Mouse (Mus musculus) testis, adult 2 months (tissue): ENCODE measurements around the gene Nos3.

ENCODE experiments used
- CTCF ChIP-seq: fragments of 200-500 bp; IDR thresholded peaks from 2 replicates; pipeline ENCODE4 v1.5.1; 2012; ENCODE audit warnings: low read depth, mild to moderate bottlenecking, inconsistent platforms, low read length, moderate library complexity; ENCODE audit not compliant: control insufficient read depth, insufficient read depth, insufficient replicate concordance
- POLR2A ChIP-seq: fragments of 200-500 bp; IDR thresholded peaks from 2 replicates; pipeline ENCODE4 v1.6.1; 2012; ENCODE audit warnings: low read depth, mild to moderate bottlenecking, inconsistent platforms, low read length, moderate library complexity; ENCODE audit not compliant: control insufficient read depth

DNA sequence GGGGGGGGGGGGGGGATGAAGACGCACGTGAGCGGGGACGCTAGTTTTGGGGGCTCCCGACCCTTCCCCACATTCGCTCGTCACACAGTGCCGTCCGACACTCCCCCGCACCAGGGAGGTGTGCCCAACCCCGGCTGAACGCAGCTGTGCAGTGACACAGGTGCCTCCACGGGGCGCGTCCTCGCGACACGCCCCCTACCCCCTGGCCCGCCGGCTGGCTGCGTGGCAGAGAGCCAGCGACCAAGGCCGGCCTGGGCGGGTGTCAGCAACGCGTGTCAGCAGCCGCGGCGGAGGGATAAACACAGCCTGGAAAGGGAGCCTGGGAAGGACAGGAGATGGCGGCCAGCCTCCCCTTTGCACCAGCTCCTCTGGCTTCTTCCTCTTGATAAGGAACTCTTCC is 16.1 kb upstream of the Nos3 start:
- TF ChIP-seq CTCF = no peak
- TF ChIP-seq POLR2A = no peak
